Mouse (Mus musculus) testis, adult 10 weeks (tissue): ENCODE measurements around the gene BC035947. TPM values are rescaled to one million over a fixed set of nuclear protein-coding genes. Genes with fewer than 3 reads are reported as not detected.

Experiments used
- polyA plus RNA-seq: library from polyadenylated mRNA; stranded (reverse); fragments of 350-450 nt; fragmentation: Illumina TruSeq; extraction: RNeasy Lipid Tissue Mini Kit (QIAGEN cat#74804); gene quantifications from one replicate; pipeline ENCODE4 v1.2.3, GENCODE M21; 2014; ENCODE audit warnings: low read depth, low replicate concordance

BC035947 gene
- 1.6 TPM for polyA plus RNA-seq

DNA sequence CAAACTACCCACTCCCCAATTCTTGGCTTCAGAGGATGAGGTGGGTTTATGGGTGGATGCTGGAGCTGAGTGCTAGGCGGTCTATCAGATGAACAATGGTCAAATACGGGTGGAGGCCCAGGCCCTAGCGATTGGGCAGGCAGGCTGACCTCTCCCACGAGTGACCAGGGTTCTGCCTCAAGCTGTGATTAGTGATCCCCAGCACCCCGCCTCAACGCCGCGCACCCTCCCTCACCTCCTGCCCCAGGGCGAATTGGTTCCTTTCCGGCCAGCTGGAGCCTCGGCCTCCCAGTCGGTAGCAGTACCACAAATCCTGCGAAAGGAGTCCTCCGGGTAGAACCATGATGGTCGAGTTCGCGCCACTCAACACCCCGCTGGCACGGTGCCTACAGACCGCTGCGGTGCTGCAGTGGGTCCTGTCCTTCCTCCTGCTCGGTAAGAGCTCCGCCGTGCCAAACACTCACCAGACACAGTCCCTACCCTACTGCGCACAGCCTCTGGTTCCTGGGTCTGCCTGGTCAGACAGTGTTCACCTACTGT, at the start of gene BC035947:
TSS of gene BC035947 (minus strand) at position 538 of the 540 bp plus-strand sequence.

GRCm38 (mm10) chr1:78510862-78511261, 1.1 kb downstream of the BC035947 start, which contains the start of gene Mogat1:
TSS of gene Mogat1 (plus strand) at chr1:78510991.

GRCm38 (mm10) chr1:78488752-78489492, 23.0 kb downstream of the BC035947 start, which contains the start of gene Farsb:
TSS of gene Farsb (minus strand) at chr1:78488897.

Other genes starting within 250 kb of the BC035947 start
- 9.7 TPM for gene Sgpp2, start 201.8 kb downstream of the BC035947 start, polyA plus RNA-seq
- 137 TPM for gene Farsb, start 23.3 kb downstream of the BC035947 start, polyA plus RNA-seq
- gene Mogat1, start 1.2 kb downstream of the BC035947 start, polyA plus RNA-seq = 1.2 TPM
- gene Acsl3, start 145.7 kb upstream of the BC035947 start, polyA plus RNA-seq = 124 TPM
- 23.9 TPM for gene Utp14b, start 145.9 kb upstream of the BC035947 start, polyA plus RNA-seq